Mouse (Mus musculus): ENCODE measurements at regions not wholly inside any gene's neighbourhood (a gene's known extent, or its start where the extent isn't known, plus 50 kb on each side); places are given as distances from the start of the nearest gene placed in this dataset.

DNA sequence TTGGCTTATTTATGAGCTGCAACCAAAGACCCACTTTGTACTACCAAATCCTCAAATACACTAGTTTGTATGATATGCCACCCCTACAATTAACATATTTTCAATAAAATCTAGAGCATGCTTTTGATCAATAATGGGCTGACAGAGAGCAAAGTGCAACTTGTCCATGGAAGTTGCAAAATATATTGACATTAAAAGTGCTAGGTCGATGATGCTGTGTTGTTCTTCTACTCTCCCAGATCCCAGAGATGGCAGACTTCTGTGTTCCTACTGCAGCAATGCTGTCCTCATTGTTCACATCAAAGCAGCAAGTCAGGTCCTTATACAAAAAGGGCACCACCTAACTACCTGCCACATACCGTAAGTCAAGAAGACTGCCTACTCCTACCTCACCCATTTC is 307.1 kb downstream of the Ttc6 start:
- no peak overlapping the region for H3K4me3 ChIP-seq (ENCODE audit: control insufficient read depth in 1 of 2, insufficient read depth in 1 of 2, low read depth in 2 of 2, low read length in 2 of 2)
- no peak overlapping the region for H3K27ac ChIP-seq (ENCODE audit: control insufficient read depth, low read depth, low read length)
- no peak overlapping the region for H3K9ac ChIP-seq (ENCODE audit: control insufficient read depth, low read depth, low read length, poor library complexity, severe bottlenecking)
- H3K36me3 ChIP-seq (ENCODE audit: control insufficient read depth in 1 of 2, insufficient read depth in 2 of 2, low read length in 2 of 2), result no peaks in the 10 kb centered on the region
- H3K4me1 ChIP-seq (ENCODE audit: control insufficient read depth in 1 of 2, insufficient read depth in 2 of 2, low read length in 2 of 2), result no peaks in the 10 kb centered on the region
- no peaks in the 10 kb centered on the region for H3K27me3 ChIP-seq (ENCODE audit: control insufficient read depth in 1 of 2, insufficient read depth in 2 of 2, low read length in 2 of 2)
- no peak for DNase-seq (ENCODE audit: low read depth, low spot score)
- no peaks in the 10 kb centered on the region for H3K9me3 ChIP-seq (replicated peaks; ENCODE audit: insufficient read depth, low read length)
- TF ChIP-seq ETS1 (IDR thresholded peaks at IDR 0.05; ENCODE audit: low read depth, low read length) (no peak), GATA1 (IDR thresholded peaks at IDR 0.05; ENCODE audit: low read depth, low read length) (no peak), POLR2AphosphoS5 (IDR thresholded peaks at IDR 0.05; ENCODE audit: borderline replicate concordance, low read depth, low read length) (no peak), USF1 (IDR thresholded peaks at IDR 0.05; ENCODE audit: low read depth, low read length) (no peak), UBTF (IDR thresholded peaks at IDR 0.05; ENCODE audit: borderline replicate concordance, insufficient read depth, low read depth, low read length) (no peak), TAL1 (IDR thresholded peaks at IDR 0.05; ENCODE audit: low read length) (no peak), TBP (IDR thresholded peaks at IDR 0.05; ENCODE audit: low read depth, low read length) (no peak), TCF12 (IDR thresholded peaks at IDR 0.05; ENCODE audit: low read depth, low read length) (no peak), JUND (IDR thresholded peaks at IDR 0.05; ENCODE audit: low read depth, low read length) (no peak), KAT2A (conservative IDR thresholded peaks at IDR 0.05; ENCODE audit: low read depth, low read length) (no peak), MAX (IDR thresholded peaks at IDR 0.05; ENCODE audit: low read length) (no peak)
- H3K79me2 ChIP-seq (ENCODE audit: control insufficient read depth, insufficient read depth, low read length, poor library complexity), result no peaks in the 10 kb centered on the region

DNA sequence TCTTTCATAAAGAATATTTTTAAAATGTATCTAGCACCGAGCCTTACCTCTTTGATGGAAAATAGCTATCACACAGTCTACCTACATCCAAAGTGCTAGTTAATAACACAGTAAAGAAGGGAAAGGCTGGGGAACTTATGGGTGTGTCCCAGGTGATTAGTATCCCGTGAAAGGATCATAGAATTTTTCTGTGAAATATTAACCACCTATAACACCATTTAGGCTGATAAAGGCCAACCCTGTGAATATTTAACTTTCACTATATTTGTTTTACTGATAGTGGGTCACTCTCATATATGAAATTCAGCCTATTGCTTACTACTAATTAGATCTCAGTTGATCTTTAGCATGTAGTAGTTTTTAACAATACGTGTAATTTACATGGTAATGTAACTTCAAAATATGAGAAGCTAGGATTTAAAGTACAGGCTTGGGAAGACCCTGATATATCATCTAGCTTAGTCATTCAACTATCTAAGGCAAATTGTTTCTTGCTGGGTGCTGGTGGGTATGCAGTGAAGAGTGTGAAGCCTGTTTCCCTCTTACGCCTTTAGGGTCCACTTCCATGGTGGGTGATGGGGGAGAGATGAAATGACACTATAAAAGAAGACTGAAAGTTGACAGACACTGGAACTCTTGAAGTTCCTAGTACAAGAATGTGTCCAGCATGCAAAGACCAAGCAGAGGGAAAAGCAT is 320.6 kb upstream of the Sstr1 start:
- Histone ChIP-seq H3K36me3 (ENCODE audit: control insufficient read depth in 1 of 2, insufficient read depth in 2 of 2, low read length in 2 of 2) (no peaks in the 10 kb centered on the region), H3K4me1 (ENCODE audit: control insufficient read depth in 1 of 2, insufficient read depth in 2 of 2, low read length in 2 of 2) (no peaks in the 10 kb centered on the region), H3K27ac (ENCODE audit: control insufficient read depth, low read depth, low read length) (no peak overlapping the region), H3K9me3 (replicated peaks; ENCODE audit: insufficient read depth, low read length) (no peaks in the 10 kb centered on the region), H3K79me2 (ENCODE audit: control insufficient read depth, insufficient read depth, low read length, poor library complexity) (no peaks in the 10 kb centered on the region), H3K27me3 (ENCODE audit: control insufficient read depth in 1 of 2, insufficient read depth in 2 of 2, low read length in 2 of 2) (no peaks in the 10 kb centered on the region), H3K4me3 (ENCODE audit: control insufficient read depth in 1 of 2, insufficient read depth in 1 of 2, low read depth in 2 of 2, low read length in 2 of 2) (no peak overlapping the region), H3K9ac (ENCODE audit: control insufficient read depth, low read depth, low read length, poor library complexity, severe bottlenecking) (no peak overlapping the region)
- DNase-seq (ENCODE audit: low read depth, low spot score), result no peak
- TF ChIP-seq SMC3 (IDR thresholded peaks at IDR 0.05; ENCODE audit: low read depth, low read length), result no peak
- TF ChIP-seq TCF12 (IDR thresholded peaks at IDR 0.05; ENCODE audit: low read depth, low read length), result no peak
- TF ChIP-seq KAT2A (conservative IDR thresholded peaks at IDR 0.05; ENCODE audit: low read depth, low read length), result no peak

DNA sequence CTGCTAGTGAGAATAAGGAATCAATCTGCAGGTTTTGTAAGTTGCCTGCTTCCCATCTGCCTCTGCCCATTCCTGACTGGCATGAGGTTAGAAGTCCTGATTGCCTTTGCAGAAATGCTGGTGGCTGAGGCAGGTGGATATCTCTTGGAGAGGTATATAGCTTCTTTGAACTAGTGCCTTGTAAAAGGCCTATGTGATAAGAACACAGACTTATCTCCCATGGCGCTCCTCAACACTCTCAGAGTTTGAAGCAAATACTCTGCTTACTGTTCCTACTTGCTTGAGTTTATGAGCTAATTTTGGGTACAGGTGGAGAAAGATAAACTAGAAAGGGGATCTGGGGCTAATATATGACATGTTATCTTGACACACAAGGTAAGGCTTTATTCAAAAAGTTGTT is 320.0 kb upstream of the Sstr1 start:
- H3K9me3 ChIP-seq (replicated peaks; ENCODE audit: insufficient read depth, low read length), result no peaks in the 10 kb centered on the region
- H3K27ac ChIP-seq (ENCODE audit: control insufficient read depth, low read depth, low read length), result no peak overlapping the region
- H3K4me1 ChIP-seq (ENCODE audit: control insufficient read depth in 1 of 2, insufficient read depth in 2 of 2, low read length in 2 of 2), result no peaks in the 10 kb centered on the region
- no peak overlapping the region for H3K9ac ChIP-seq (ENCODE audit: control insufficient read depth, low read depth, low read length, poor library complexity, severe bottlenecking)
- H3K4me3 ChIP-seq (ENCODE audit: control insufficient read depth in 1 of 2, insufficient read depth in 1 of 2, low read depth in 2 of 2, low read length in 2 of 2), result no peak overlapping the region
- no peaks in the 10 kb centered on the region for H3K79me2 ChIP-seq (ENCODE audit: control insufficient read depth, insufficient read depth, low read length, poor library complexity)
- TF ChIP-seq GABPA (IDR thresholded peaks at IDR 0.05; ENCODE audit: low read depth, low read length) (no peak), CTCF (IDR thresholded peaks at IDR 0.05 in 2 of 3, conservative IDR thresholded peaks at IDR 0.05 in 1 of 3; ENCODE audit: control insufficient read depth in 1 of 3, insufficient read depth in 1 of 3, low read depth in 2 of 3, low read length in 3 of 3, poor library complexity in 1 of 3, severe bottlenecking in 1 of 3) (no peak), KAT2A (conservative IDR thresholded peaks at IDR 0.05; ENCODE audit: low read depth, low read length) (no peak), UBTF (IDR thresholded peaks at IDR 0.05; ENCODE audit: borderline replicate concordance, insufficient read depth, low read depth, low read length) (no peak), POLR2AphosphoS5 (IDR thresholded peaks at IDR 0.05; ENCODE audit: borderline replicate concordance, low read depth, low read length) (no peak), ZNF384 (IDR thresholded peaks at IDR 0.05; ENCODE audit: low read depth, low read length) (no peak), ZKSCAN1 (IDR thresholded peaks at IDR 0.05; ENCODE audit: low read depth, low read length) (no peak), MAX (IDR thresholded peaks at IDR 0.05; ENCODE audit: low read length) (no peak), HCFC1 (IDR thresholded peaks at IDR 0.05; ENCODE audit: low read depth, low read length) (no peak), GATA1 (IDR thresholded peaks at IDR 0.05; ENCODE audit: low read depth, low read length) (no peak), JUND (IDR thresholded peaks at IDR 0.05; ENCODE audit: low read depth, low read length) (no peak), USF2 (IDR thresholded peaks at IDR 0.05; ENCODE audit: borderline replicate concordance in 1 of 2, insufficient read depth in 1 of 2, low read depth in 1 of 2, low read length in 2 of 2) (no peak), EP300 (IDR thresholded peaks at IDR 0.05; ENCODE audit: low read depth in 1 of 2, low read length in 2 of 2) (no peak), USF1 (IDR thresholded peaks at IDR 0.05; ENCODE audit: low read depth, low read length) (no peak)
- H3K36me3 ChIP-seq (ENCODE audit: control insufficient read depth in 1 of 2, insufficient read depth in 2 of 2, low read length in 2 of 2), result no peaks in the 10 kb centered on the region
- no peak for DNase-seq (ENCODE audit: low read depth, low spot score)
- H3K27me3 ChIP-seq (ENCODE audit: control insufficient read depth in 1 of 2, insufficient read depth in 2 of 2, low read length in 2 of 2), result no peaks in the 10 kb centered on the region
